Mouse (Mus musculus) liver, embryonic 14.5 days (tissue): ENCODE measurements at regions not wholly inside any gene's neighbourhood (a gene's known extent, or its start where the extent isn't known, plus 50 kb on each side); places are given as distances from the start of the nearest gene placed in this dataset.

ENCODE experiments used
- ATAC-seq: fragments of 200-750 bp; cut with Nextera tagmentation; 2 replicates; pipeline ENCODE4 v1.8.0; 2017; ENCODE audit warnings: moderate number of reproducible peaks, mild to moderate bottlenecking, moderate library complexity; ENCODE audit not compliant: insufficient read depth
- DNase-seq, 3 experiments: peaks; one replicate each; pipeline ENCODE4 v3.0.0-alpha.2; 2012 to 2013; ENCODE audit warnings: low read depth in 3 of 3, low spot score in 3 of 3
- H3K27ac ChIP-seq: fragments of 300-500 bp; sonication (generic); 2 replicates; pipeline ENCODE4 v1.5.1; 2014; ENCODE audit warnings: moderate library complexity, mild to moderate bottlenecking, control low read depth, inconsistent platforms
- H3K27me3 ChIP-seq: fragments of 300-500 bp; sonication (generic); 2 replicates; pipeline ENCODE4 v1.6.1; 2014; ENCODE audit warnings: mild to moderate bottlenecking, low read length, moderate library complexity; ENCODE audit not compliant: control insufficient read depth, insufficient read depth
- H3K36me3 ChIP-seq: fragments of 300-500 bp; sonication (generic); replicated peaks from 2 replicates; pipeline ENCODE4 v1.6.1; 2014; ENCODE audit warnings: low read depth; ENCODE audit not compliant: control insufficient read depth, insufficient read depth
- H3K4me1 ChIP-seq, 2 experiments: fragments of 200-500 bp in 1 of 2; fragments of 300-500 bp in 1 of 2; sonication (generic) in 1 of 2; replicated peaks; 2 replicates each; pipeline ENCODE4 v1.6.1; 2012 to 2014; ENCODE audit warnings: antibody characterized with exemption in 1 of 2, inconsistent platforms in 1 of 2, low read length in 1 of 2; ENCODE audit not compliant: control insufficient read depth in 2 of 2, insufficient read depth in 2 of 2
- H3K4me2 ChIP-seq: fragments of 300-500 bp; sonication (generic); 2 replicates; pipeline ENCODE4 v1.6.1; 2014; ENCODE audit warnings: low read depth, mild to moderate bottlenecking, control low read depth, moderate library complexity
- H3K4me3 ChIP-seq, 2 experiments: fragments of 200-500 bp in 1 of 2; fragments of 300-500 bp in 1 of 2; sonication (generic) in 1 of 2; 2 replicates each; pipeline ENCODE4 v1.5.1; 2012 to 2014; ENCODE audit warnings: low read depth in 2 of 2, low read length in 2 of 2, mild to moderate bottlenecking in 2 of 2, control low read depth in 1 of 2, inconsistent platforms in 1 of 2, moderate library complexity in 1 of 2; ENCODE audit not compliant: insufficient read depth in 1 of 2
- H3K9ac ChIP-seq: fragments of 300-500 bp; sonication (generic); replicated peaks from 2 replicates; pipeline ENCODE4 v1.6.1; 2014; ENCODE audit warnings: mild to moderate bottlenecking, control low read depth, moderate library complexity
- H3K9me3 ChIP-seq: fragments of 300-500 bp; sonication (generic); 2 replicates; pipeline ENCODE4 v1.6.1; 2016; ENCODE audit warnings: low read length, mixed read lengths; ENCODE audit not compliant: control insufficient read depth
- CTCF ChIP-seq: IDR thresholded peaks from 2 replicates; pipeline ENCODE4 v1.5.1; 2016; ENCODE audit warnings: antibody characterized with exemption, low read depth, control low read depth
- EP300 ChIP-seq: IDR thresholded peaks from 2 replicates; pipeline ENCODE4 v1.6.1; 2016; ENCODE audit warnings: antibody characterized with exemption, low read depth
- WGBS: fragments of 180-500 bp; shearing (Covaris S2); extraction: QIAGEN DNeasy Blood & Tissue Kit; methylation state at CpG from one replicate; pipeline ENCODE4 v1.1.7; 2014; ENCODE audit not compliant: insufficient replicate concordance; 5-methylcytosine and 5-hydroxymethylcytosine counted together

DNA sequence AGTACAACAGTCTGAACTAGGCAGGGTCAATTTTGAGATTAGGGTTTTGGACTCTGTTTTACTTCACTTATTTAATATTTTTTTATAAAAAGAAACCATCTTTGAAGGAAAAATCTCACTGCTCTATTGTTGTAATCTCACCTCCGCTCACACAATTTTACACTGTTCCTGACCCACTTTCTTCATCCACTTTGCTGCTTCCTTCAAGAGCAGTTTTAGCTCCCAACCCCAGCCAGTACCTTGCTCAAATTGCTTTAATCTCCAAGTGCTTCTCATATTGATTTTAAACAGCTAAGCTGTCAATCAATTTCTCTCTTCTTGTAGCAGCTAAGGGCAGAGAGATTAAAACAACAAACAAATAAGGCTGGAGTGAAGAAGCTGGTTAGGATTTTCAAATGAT, 194.3 kb upstream of the Astn2 start:
- ATAC-seq (no peak), DNase-seq (no peak)
- H3K4me3 ChIP-seq = no peak overlapping the region
- H3K4me2 ChIP-seq = no peak overlapping the region
- H3K36me3 ChIP-seq = no peaks in the 10 kb centered on the region
- no peaks in the 10 kb centered on the region for H3K4me1 ChIP-seq
- no peak overlapping the region for H3K9ac ChIP-seq
- no peak for TF ChIP-seq EP300
- no peak for TF ChIP-seq CTCF
- 63% methylated on average over 1 of the region's 1 CpGs for WGBS
- H3K27me3 ChIP-seq = no peaks in the 10 kb centered on the region
- H3K27ac ChIP-seq = no peak overlapping the region
- H3K9me3 ChIP-seq = no peaks in the 10 kb centered on the region

- H3K27ac ChIP-seq = no peak overlapping the region
- no peaks in the 10 kb centered on the region for H3K36me3 ChIP-seq
- no peaks in the 10 kb centered on the region for H3K27me3 ChIP-seq
- ATAC-seq (no peak), DNase-seq (no peak)
- no peak overlapping the region for H3K4me2 ChIP-seq
- H3K4me1 ChIP-seq = no peaks in the 10 kb centered on the region
- WGBS = 56% methylated on average over 5 of the region's 5 CpGs
- no peaks in the 10 kb centered on the region for H3K9me3 ChIP-seq
- no peak overlapping the region for H3K4me3 ChIP-seq
- H3K9ac ChIP-seq = no peak overlapping the region
- TF ChIP-seq EP300 (no peak), CTCF (no peak)
Observed at GRCm38 (mm10) chr4:66586647-66587046, 182.2 kb upstream of the Astn2 start.

- TF ChIP-seq EP300 = no peak
- TF ChIP-seq CTCF = no peak
- Histone ChIP-seq H3K9ac (no peak overlapping the region), H3K4me2 (no peak overlapping the region), H3K27ac (no peak overlapping the region), H3K4me3 (no peak overlapping the region), H3K9me3 (no peaks in the 10 kb centered on the region), H3K27me3 (no peaks in the 10 kb centered on the region), H3K4me1 (no peaks in the 10 kb centered on the region), H3K36me3 (no peaks in the 10 kb centered on the region)
- 19% methylated on average over 3 of the region's 3 CpGs for WGBS
- ATAC-seq = no peak
- DNase-seq = no peak
Observed at GRCm38 (mm10) chr4:66586166-66586565, 181.8 kb upstream of the Astn2 start.

DNA sequence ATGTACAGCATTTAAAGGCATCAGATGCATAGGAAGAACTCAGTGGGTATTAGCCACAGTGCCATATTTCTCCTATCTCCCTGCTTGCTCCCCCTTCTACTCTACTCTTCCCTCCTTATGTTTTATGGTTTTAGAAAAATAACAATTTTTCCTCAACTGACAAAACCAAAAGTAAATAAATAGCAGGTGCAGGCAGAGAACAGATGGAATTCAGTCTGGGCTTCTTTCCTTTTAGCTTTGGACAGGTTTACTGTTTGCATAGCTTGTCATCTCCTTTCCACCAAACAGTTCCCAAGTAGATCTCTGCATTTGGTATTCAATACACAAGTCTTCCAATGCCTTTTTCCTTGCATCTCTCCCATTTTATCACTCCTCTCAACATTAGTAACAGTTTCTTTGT, 152.5 kb upstream of the Astn2 start:
- no peak for ATAC-seq
- H3K36me3 ChIP-seq = no peaks in the 10 kb centered on the region

GRCm38 (mm10) chr4:66550306-66551104, 146.1 kb upstream of the Astn2 start:
- ATAC-seq (no peak), DNase-seq (no peak)
- Histone ChIP-seq H3K4me3 (no peak overlapping the region), H3K9ac (no peak overlapping the region), H3K4me1 (no peaks in the 10 kb centered on the region), H3K4me2 (no peak overlapping the region), H3K9me3 (no peaks in the 10 kb centered on the region), H3K27ac (no peak overlapping the region), H3K36me3 (no peaks in the 10 kb centered on the region), H3K27me3 (no peaks in the 10 kb centered on the region)
- no peak for TF ChIP-seq CTCF
- 63% methylated on average over 3 of the region's 3 CpGs for WGBS

More for the DNA sequence above, 152.5 kb upstream of the Astn2 start:
- no peak overlapping the region for H3K27ac ChIP-seq
- H3K4me3 ChIP-seq = no peak overlapping the region
- H3K9me3 ChIP-seq = no peaks in the 10 kb centered on the region
- no peak for TF ChIP-seq CTCF
- no peak for TF ChIP-seq EP300
- no peaks in the 10 kb centered on the region for H3K27me3 ChIP-seq
- H3K4me2 ChIP-seq = no peak overlapping the region
- no peak for DNase-seq
- no peaks in the 10 kb centered on the region for H3K4me1 ChIP-seq
- no peak overlapping the region for H3K9ac ChIP-seq
